26 mouse cellular contexts compared by ENCODE assay signal in the genomic region with DNA sequence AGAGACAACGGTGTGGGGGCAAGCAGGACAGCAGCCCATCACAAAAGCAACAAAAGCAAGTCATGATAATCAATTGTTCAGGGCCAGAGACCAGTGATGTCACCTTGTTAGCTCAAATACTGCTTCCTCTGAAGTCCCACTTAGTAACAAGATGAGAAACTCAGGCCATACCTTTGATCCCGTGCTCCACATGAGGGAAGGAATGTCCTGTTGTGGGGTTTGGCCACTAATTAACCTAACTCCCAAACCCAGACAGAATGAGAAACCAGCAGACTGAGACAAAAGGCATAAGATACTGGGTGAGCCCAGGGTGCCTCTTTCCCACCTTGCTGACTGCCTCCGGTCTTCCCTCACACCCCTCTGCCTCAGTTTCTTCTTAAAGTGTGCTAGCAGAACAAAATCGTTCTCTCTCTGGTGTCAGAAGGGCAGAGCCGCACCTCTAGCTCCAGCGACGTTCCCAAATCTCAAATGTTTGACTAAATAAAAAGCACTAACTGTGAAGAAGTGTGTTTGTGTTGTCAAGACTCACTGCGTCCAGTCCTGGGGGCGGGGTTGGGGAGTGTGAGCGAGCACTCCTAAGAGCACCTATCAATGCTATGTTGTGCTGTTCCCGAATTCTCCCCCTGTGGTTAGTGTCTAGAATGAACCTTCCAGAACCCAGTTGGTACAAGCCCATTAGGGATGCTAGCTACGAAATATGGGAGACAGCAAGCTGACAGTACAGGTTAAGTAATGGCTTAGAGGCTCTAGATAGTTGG. TPM values are rescaled to one million over a fixed set of nuclear protein-coding genes. Genes with fewer than 3 reads are reported as not detected.
DNase-seq lines count a peak whose midpoint lies in the region; ATAC-seq and TF ChIP-seq lines count a peak whose summit lies in the region.
"Had no signal": no experiment of that assay in that cellular context is flagged by ENCODE, and none has a peak within 500 bp of the region (broad histone marks: within the 10 kb centered on the region; RNA-seq: fewer than 3 reads in every experiment).

No protein-coding gene starts in this region.

- H3K4me1 ChIP-seq in E14TG2a.4 (replicated peaks; ENCODE audit: low read depth, low read length) (peaks cover 91% of the 10 kb centered on the region), ES-E14 (ENCODE audit: control insufficient read depth in 2 of 2, insufficient read depth in 2 of 2, low read length in 2 of 2, poor library complexity in 1 of 2) (peaks cover 4 to 12% of the 10 kb centered on the region in 2 experiments; a peak in 3 of 4 replicates)
- peaks cover 59% of the 10 kb centered on the region for H3K4me1 ChIP-seq in kidney, embryonic 15.5 days
- peaks cover 50% of the 10 kb centered on the region for H3K4me1 ChIP-seq in embryonic facial prominence, embryonic 10.5 days

- H3K9me3 ChIP-seq in E14TG2a.4 (ENCODE audit: low read length) (peaks cover 38% of the 10 kb centered on the region), ES-E14 (ENCODE audit: control insufficient read depth, insufficient read depth, low read depth, low read length) (no peaks in the 10 kb centered on the region)
- H3K9me3 ChIP-seq in kidney, embryonic 15.5 days (replicated peaks) = peaks cover 29% of the 10 kb centered on the region
- H3K9me3 ChIP-seq in embryonic facial prominence, embryonic 10.5 days = peaks cover 39% of the 10 kb centered on the region

- H3K4me2 ChIP-seq in kidney, embryonic 15.5 days = 0 out of 2 replicates have a peak overlapping the region, but pooled peaks have one; percentile 10
- H3K4me2 ChIP-seq: embryonic facial prominence, embryonic 13.5 days; heart, embryonic 11.5 days; hindbrain, embryonic 12.5 days; midbrain, embryonic 12.5 days had no signal

- peaks cover 24% of the 10 kb centered on the region for H3K27me3 ChIP-seq in E14TG2a.4 (ENCODE audit: insufficient read depth, low read length)
- H3K27me3 ChIP-seq in kidney, embryonic 15.5 days = peaks cover 53% of the 10 kb centered on the region
- H3K27me3 ChIP-seq in embryonic facial prominence, embryonic 10.5 days (replicated peaks; ENCODE audit: low read depth, poor library complexity, severe bottlenecking) = peaks cover 61% of the 10 kb centered on the region

- H3K4me3 ChIP-seq in E14TG2a.4 (replicated peaks; ENCODE audit: low read length) (peak overlapping the region; percentile 81), ES-E14 (ENCODE audit: insufficient read depth in 1 of 2, low read depth in 1 of 2, low read length in 2 of 2, poor library complexity in 1 of 2, severe bottlenecking in 1 of 2) (no peak overlapping the region)
- no peak overlapping the region for H3K4me3 ChIP-seq in kidney, embryonic 15.5 days (replicated peaks)
- no peak overlapping the region for H3K4me3 ChIP-seq in embryonic facial prominence, embryonic 10.5 days
- H3K4me3 ChIP-seq: embryonic facial prominence, embryonic 13.5 days; forebrain, embryonic 10.5 days; hindbrain, embryonic 12.5 days; limb, embryonic 12.5 days; midbrain, embryonic 12.5 days; myocyte had no signal

- in situ Hi-C loops in ES-E14 (cut with MboI; ENCODE audit: low sequenced_read_pairs in 2 of 2, unreplicated experiment in 2 of 2) = loop anchor here in 1 of 2 experiments (25.0 kb wide), 1 partner anchor 702 kb away; a partner anchor contains a TSS

- H3K27ac ChIP-seq in ES-E14 (ENCODE audit: insufficient read depth, low read depth, low read length, poor library complexity, severe bottlenecking) = peak overlapping the region; percentile 14
- H3K27ac ChIP-seq in kidney, embryonic 15.5 days = peak overlapping the region; percentile 29; the same call in 1 of the 2 replicates
- no peak overlapping the region for H3K27ac ChIP-seq in embryonic facial prominence, embryonic 10.5 days (replicated peaks)
- H3K27ac ChIP-seq: embryonic facial prominence, embryonic 13.5 days; forebrain, embryonic 10.5 days; hindbrain, embryonic 12.5 days; limb, embryonic 12.5 days; midbrain, embryonic 12.5 days had no signal

- peaks cover 75% of the 10 kb centered on the region for H3K36me3 ChIP-seq in E14TG2a.4 (ENCODE audit: insufficient read depth, low read length)
- H3K36me3 ChIP-seq in ES-E14 (ENCODE audit: control insufficient read depth, insufficient read depth, low read length, poor library complexity, severe bottlenecking) = peaks cover 40% of the 10 kb centered on the region
- H3K36me3 ChIP-seq in kidney, embryonic 15.5 days = peaks cover 49% of the 10 kb centered on the region
- H3K36me3 ChIP-seq in embryonic facial prominence, embryonic 10.5 days (replicated peaks) = peaks cover 91% of the 10 kb centered on the region

- intact Hi-C loops in left cerebral cortex, postnatal 14 days (cut with DNase I) = no loop called here

- DNase-seq in kidney, adult 11 months = peak; percentile 12
- DNase-seq in kidney, adult 18-20 months = no peak
- DNase-seq in ES-E14 (ENCODE audit: low read depth, low spot score) = no peak
- no peak for DNase-seq in left cerebral cortex, postnatal 14 days (ENCODE audit: low spot score in 2 of 2)
- no peak for DNase-seq in layer of hippocampus, adult 9-10 months (ENCODE audit: low spot score)
- DNase-seq in embryonic facial prominence, embryonic 10.5 days (ENCODE audit: low spot score) = no peak
- DNase-seq: adrenal gland, postnatal 25 days; cerebellum, adult 11-12 months; cerebellum, adult 9-11 months; embryo, embryonic 11 days; gastrocnemius, postnatal 14 days; heart, postnatal 36 days; lung, postnatal 36 days had no signal

- no peak for TF ChIP-seq CTCF in E14TG2a.4 (conservative IDR thresholded peaks at IDR 0.05; ENCODE audit: low read length)

- ATAC-seq in kidney, embryonic 15.5 days (replicated peaks; ENCODE audit: low FRiP score) = peak; percentile 50
- ATAC-seq: CD4-positive, CD25-positive, alpha-beta regulatory T cell, adult 4 months; intestine, postnatal 0 days had no signal

- WGBS in kidney, embryonic 15.5 days = 33% methylated on average over 12 of the region's 12 CpGs
- WGBS in embryonic facial prominence, embryonic 10.5 days = 60% methylated on average over 12 of the region's 12 CpGs

- no peak overlapping the region for H3K9ac ChIP-seq in ES-E14 (ENCODE audit: insufficient read depth, low read depth, low read length, poor library complexity, severe bottlenecking)
- H3K9ac ChIP-seq in kidney, embryonic 15.5 days = no peak overlapping the region
- H3K9ac ChIP-seq: embryonic facial prominence, embryonic 13.5 days; hindbrain, embryonic 12.5 days; limb, embryonic 12.5 days; midbrain, embryonic 12.5 days had no signal

TF ChIP-seq in ES-E14, 5 proteins besides CTCF, POLR2A, EP300 and RAD21:
- TF ChIP-seq CHD2 (IDR thresholded peaks at IDR 0.05; ENCODE audit: low read depth, low read length) = no peak; the same call in 1 of the 2 replicates
- TF ChIP-seq MAFK (IDR thresholded peaks at IDR 0.05; ENCODE audit: insufficient read depth, low read depth, low read length) = no peak
- TF ChIP-seq HCFC1 (IDR thresholded peaks at IDR 0.05; ENCODE audit: borderline replicate concordance, insufficient read depth, low read length) = no peak
- TF ChIP-seq ZNF384 (IDR thresholded peaks at IDR 0.05; ENCODE audit: low read depth, low read length) = no peak
- no peak for TF ChIP-seq ZC3H11A (IDR thresholded peaks at IDR 0.05; ENCODE audit: borderline replicate concordance, low read depth, low read length)

RNA-seq across cellular contexts. Expression of a gene that starts 4.7 kb away (rescaled TPM):
- total RNA-seq in ES-E14 (2012; rRNA removed) = 196 and 202 TPM in 2 replicates
- polyA plus RNA-seq in kidney, embryonic 15.5 days (2015; fragmentation: Nextera tagmentation; extraction: Ambion mirVana) = 1,546 and 1,642 TPM in 2 replicates
- 1,000 to 10,000 TPM; 1,818 to 2,021 TPM for total RNA-seq in left cerebral cortex, postnatal 14 days (2021)
- polyA plus RNA-seq in embryonic facial prominence, embryonic 10.5 days (2016; fragmentation: Nextera tagmentation; extraction: Ambion mirVana) = 1,270 and 1,303 TPM in 2 replicates

RNA-seq across cellular contexts. Expression of a gene that starts 57.7 kb away (rescaled TPM):
- total RNA-seq in ES-E14 (2012; rRNA removed) = 15.6 and 17.7 TPM in 2 replicates
- 13.1 and 15.7 TPM in 2 replicates for polyA plus RNA-seq in kidney, embryonic 15.5 days (2015; fragmentation: Nextera tagmentation; extraction: Ambion mirVana)
- total RNA-seq in left cerebral cortex, postnatal 14 days (2021) = 1 to 10 TPM; 2.3 to 2.7 TPM
- 11.9 and 14.6 TPM in 2 replicates for polyA plus RNA-seq in embryonic facial prominence, embryonic 10.5 days (2016; fragmentation: Nextera tagmentation; extraction: Ambion mirVana)
- total RNA-seq: liver, adult 2 months; midbrain, postnatal 0 days had no signal
